Mouse (Mus musculus): ENCODE measurements at regions not wholly inside any gene's neighbourhood (a gene's known extent, or its start where the extent isn't known, plus 50 kb on each side); places are given as distances from the start of the nearest gene placed in this dataset.

- TF ChIP-seq CHD2 (IDR thresholded peaks at IDR 0.05; ENCODE audit: low read depth, low read length): no peak
- no peak for TF ChIP-seq HCFC1 (IDR thresholded peaks at IDR 0.05; ENCODE audit: borderline replicate concordance, insufficient read depth, low read length)
- no peak for TF ChIP-seq ZNF384 (IDR thresholded peaks at IDR 0.05; ENCODE audit: low read depth, low read length)
These were observed 421.4 kb upstream of the Klf4 start for GRCm38 (mm10) chr4:55953701-55954100.
